Mouse (Mus musculus) brain, embryonic 14.5 days (tissue): ENCODE measurements around the gene Hgd.

Experiments used
- CTCF ChIP-seq: fragments of 200-500 bp; IDR thresholded peaks from 2 replicates; pipeline ENCODE4 v1.5.1; 2012; ENCODE audit warnings: inconsistent platforms, mild to moderate bottlenecking, moderate library complexity, borderline replicate concordance; ENCODE audit not compliant: insufficient read depth, insufficient read length; ENCODE audit errors: extremely low read depth
- POLR2A ChIP-seq: fragments of 200-500 bp; IDR thresholded peaks from 2 replicates; pipeline ENCODE4 v1.6.1; 2012; ENCODE audit warnings: mild to moderate bottlenecking, inconsistent platforms, borderline replicate concordance; ENCODE audit not compliant: poor library complexity, insufficient read depth, insufficient read length, severe bottlenecking; ENCODE audit errors: extremely low read depth

DNA sequence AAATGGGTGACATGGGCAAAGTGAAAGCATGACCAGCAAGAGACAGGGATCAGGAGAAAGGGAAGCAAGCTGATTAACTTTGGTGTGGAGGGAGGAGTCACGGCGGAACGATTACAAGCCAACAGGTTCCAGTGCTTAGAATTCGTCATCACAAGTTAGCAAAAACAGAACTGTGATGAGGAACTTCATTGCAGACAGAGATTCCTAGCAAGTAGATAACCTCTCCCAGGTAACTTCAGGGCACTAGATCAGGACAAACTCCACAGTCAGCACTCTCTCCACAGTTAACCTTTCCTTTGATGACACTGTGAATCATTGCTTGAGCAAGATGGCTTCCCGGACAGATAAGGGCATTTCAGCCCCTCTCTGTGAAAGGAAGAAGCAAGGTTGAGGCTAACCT lies 17.5 kb downstream of the Hgd start:
- TF ChIP-seq CTCF (no peak), POLR2A (no peak)
